In genomic region chr7:109703190-109704015, GRCm38 (mm10) we compare ENCODE assay signal across 8 mouse cellular contexts. TPM values are rescaled to one million over a fixed set of nuclear protein-coding genes. Genes with fewer than 3 reads are reported as not detected.
A peak's percentile ranks its signal among the peaks of the same experiment; 100 is the strongest.
DNase-seq lines count a peak whose midpoint lies in the region; ATAC-seq lines count a peak whose summit lies in the region.

Gene St5 (minus strand): TSS chr7:109703605.
Gene Akip1 (plus strand): TSS chr7:109703690.

- DNase-seq in adipocyte (ENCODE audit: low spot score): peak; percentile 62
- DNase-seq in embryo, embryonic 10 days (ENCODE audit: low spot score): peak; percentile 98
- peak; percentile 98 for DNase-seq in gastrocnemius, postnatal 10 days
- DNase-seq in induced T-regulatory cell, adult 2 months (ENCODE audit: low read depth): peak; percentile 95
- DNase-seq in left cerebral cortex, adult 9 months (ENCODE audit: low spot score in 2 of 2): peak; percentile 70 to 93
- DNase-seq in right cerebral cortex, postnatal 14 days: peak; percentile 95
- peak; percentile 95 to 96 for DNase-seq in urinary bladder, postnatal 36 days (ENCODE audit: low spot score in 2 of 2)

- peak; percentile 91 for ATAC-seq in megakaryocyte progenitor cell, adult 5-6 weeks (replicated peaks; ENCODE audit: poor library complexity)

RNA-seq across cellular contexts. Expression of gene St5, which starts in this region (rescaled TPM):
- 10 to 100 TPM; 22.3 to 32.0 TPM for total RNA-seq in gastrocnemius, postnatal 10 days (2021)
- 1.6 and 4.0 TPM in 2 replicates for total RNA-seq in megakaryocyte progenitor cell, adult 5-6 weeks (2015)
- total RNA-seq in megakaryocyte progenitor cell, adult 5-6 weeks (2017): 2.0 and 2.9 TPM in 2 replicates

RNA-seq across cellular contexts. Expression of gene Akip1, which starts in this region (rescaled TPM):
- 10 to 100 TPM in 1 of 2 experiments, 1 to 10 TPM in 1; 9.4 to 11.0 TPM for total RNA-seq in gastrocnemius, postnatal 10 days (2021)
- total RNA-seq in megakaryocyte progenitor cell, adult 5-6 weeks (2015): 55.0 and 58.3 TPM in 2 replicates
- total RNA-seq in megakaryocyte progenitor cell, adult 5-6 weeks (2017): 31.7 and 32.2 TPM in 2 replicates

Comparison
In these comparisons a context has a peak if more than half of its experiments do, and no peak if none do; other contexts are left out.
1. Peak in every context shown above with its lines: DNase-seq and ATAC-seq.
2. RNA of gene St5 (total RNA-seq): 22.3 to 32.0 TPM in gastrocnemius, postnatal 10 days; 1.6 to 4.0 TPM in megakaryocyte progenitor cell, adult 5-6 weeks; every median in the first group is over 4 times any median in the second.